Mouse (Mus musculus) spleen, adult 2 months (tissue): ENCODE data around the gene Arhgap27. TPM values are rescaled to one million over a fixed set of nuclear protein-coding genes. Genes with fewer than 3 reads are reported as not detected.

Source experiments
- DNase-seq, 2 experiments: peaks; one replicate each; pipeline versions ENCODE4 v3.0.0 to v3.0.0-alpha.2; 2012 to 2021; ENCODE audit warnings: low spot score in 2 of 2, low read depth in 1 of 2
- H3K27ac ChIP-seq: fragments of 200-500 bp; 2 replicates; pipeline ENCODE4 v1.5.1; 2012; ENCODE audit warnings: low read length, inconsistent platforms; ENCODE audit not compliant: insufficient read depth
- H3K27me3 ChIP-seq: fragments of 200-500 bp; 2 replicates; pipeline ENCODE4 v1.6.1; 2012; ENCODE audit warnings: mild to moderate bottlenecking, moderate library complexity, low read length, inconsistent platforms; ENCODE audit not compliant: control insufficient read depth, insufficient read depth
- H3K36me3 ChIP-seq: fragments of 200-500 bp; 2 replicates; pipeline ENCODE4 v1.6.1; 2012; ENCODE audit warnings: mild to moderate bottlenecking, low read length, inconsistent platforms; ENCODE audit not compliant: control insufficient read depth, insufficient read depth
- H3K4me1 ChIP-seq: fragments of 200-500 bp; 2 replicates; pipeline ENCODE4 v1.6.1; 2011; ENCODE audit warnings: inconsistent platforms; ENCODE audit not compliant: control insufficient read depth, insufficient read depth, insufficient read length
- H3K4me3 ChIP-seq: fragments of 200-500 bp; 2 replicates; pipeline ENCODE4 v1.5.1; 2011; ENCODE audit warnings: mild to moderate bottlenecking, inconsistent platforms; ENCODE audit not compliant: insufficient read depth, insufficient read length; ENCODE audit errors: extremely low read depth
- CTCF ChIP-seq: fragments of 200-500 bp; IDR thresholded peaks from 2 replicates; pipeline ENCODE4 v1.5.1; 2011; ENCODE audit warnings: mild to moderate bottlenecking, inconsistent platforms; ENCODE audit not compliant: insufficient read depth, insufficient read length, insufficient replicate concordance; ENCODE audit errors: extremely low read depth
- POLR2A ChIP-seq: fragments of 200-500 bp; IDR thresholded peaks from 2 replicates; pipeline ENCODE4 v1.6.1; 2011; ENCODE audit warnings: low read depth, low read length, inconsistent platforms
- WGBS: fragments of 180-500 bp; shearing (Covaris S2); methylation state at CpG from one replicate; pipeline ENCODE4 v1.1.7; 2018; 5-methylcytosine and 5-hydroxymethylcytosine counted together
- polyA plus RNA-seq: library from polyadenylated mRNA; depleted of rRNA; stranded (reverse); fragments of >200 nt; gene quantifications from 2 replicates; pipeline ENCODE4 v1.2.3, GENCODE M21; 2012

Gene Arhgap27
- polyA plus RNA-seq, 1 experiment: 90.0 TPM

GRCm38 (mm10) chr11:103350711-103351315 is 12.7 kb downstream of the Arhgap27 start:
- no peak for TF ChIP-seq CTCF
- TF ChIP-seq POLR2A: no peak
- no peak for DNase-seq
- peaks cover 12% of the 10 kb centered on the region for H3K36me3 ChIP-seq
- H3K4me3 ChIP-seq: no peak overlapping the region
- peaks cover 14% of the 10 kb centered on the region; the same call in 1 of the 2 replicates for H3K4me1 ChIP-seq
- 73% methylated on average over 12 of the region's 12 CpGs for WGBS
- H3K27ac ChIP-seq: no peak overlapping the region
- H3K27me3 ChIP-seq: no peaks in the 10 kb centered on the region

GRCm38 (mm10) chr11:103349699-103350098 is 13.8 kb downstream of the Arhgap27 start:
- TF ChIP-seq CTCF (no peak), POLR2A (no peak)
- WGBS: 77% methylated on average over 2 of the region's 2 CpGs
- Histone ChIP-seq H3K4me3 (no peak overlapping the region), H3K27ac (no peak overlapping the region), H3K4me1 (peaks cover 15% of the 10 kb centered on the region; the same call in 1 of the 2 replicates), H3K27me3 (no peaks in the 10 kb centered on the region), H3K36me3 (peaks cover 12% of the 10 kb centered on the region)
- DNase-seq: no peak

GRCm38 (mm10) chr11:103346657-103347056 is 16.8 kb downstream of the Arhgap27 start:
- TF ChIP-seq CTCF: no peak
- no peak for TF ChIP-seq POLR2A
- Histone ChIP-seq H3K27ac (peak overlapping the region; percentile 89), H3K4me3 (peak overlapping the region; percentile 44; the same call in 1 of the 2 replicates), H3K36me3 (peaks cover 12% of the 10 kb centered on the region), H3K4me1 (peaks cover 33% of the 10 kb centered on the region; the same call in 1 of the 2 replicates), H3K27me3 (no peaks in the 10 kb centered on the region)
- DNase-seq: peak in 1 of 2 experiments; percentile 71
- 14% methylated on average over 5 of the region's 5 CpGs for WGBS

- Histone ChIP-seq H3K4me3 (peak overlapping the region; percentile 44; the same call in 1 of the 2 replicates), H3K4me1 (peaks cover 33% of the 10 kb centered on the region; the same call in 1 of the 2 replicates), H3K27ac (peak overlapping the region; percentile 89), H3K36me3 (peaks cover 12% of the 10 kb centered on the region), H3K27me3 (no peaks in the 10 kb centered on the region)
- DNase-seq: no peak
- 41% methylated on average over 7 of the region's 7 CpGs for WGBS
- TF ChIP-seq CTCF: no peak
- no peak for TF ChIP-seq POLR2A
These were observed 17.3 kb downstream of the Arhgap27 start for GRCm38 (mm10) chr11:103346236-103346635.

GRCm38 (mm10) chr11:103345408-103346091 is 17.9 kb downstream of the Arhgap27 start:
- Histone ChIP-seq H3K4me1 (peaks cover 33% of the 10 kb centered on the region; the same call in 1 of the 2 replicates), H3K27ac (peak overlapping the region; percentile 89), H3K27me3 (no peaks in the 10 kb centered on the region), H3K4me3 (peak overlapping the region; percentile 59), H3K36me3 (peaks cover 12% of the 10 kb centered on the region)
- DNase-seq: no peak
- TF ChIP-seq POLR2A: no peak
- no peak for TF ChIP-seq CTCF
- 47% methylated on average over 7 of the region's 7 CpGs for WGBS

GRCm38 (mm10) chr11:103344494-103345332 is 18.8 kb downstream of the Arhgap27 start:
- peaks cover 33% of the 10 kb centered on the region; the same call in 1 of the 2 replicates for H3K4me1 ChIP-seq
- no peak for TF ChIP-seq CTCF
- TF ChIP-seq POLR2A: peak; percentile 82
- peak overlapping the region; percentile 59 for H3K4me3 ChIP-seq
- H3K27me3 ChIP-seq: no peaks in the 10 kb centered on the region
- H3K36me3 ChIP-seq: peaks cover 17% of the 10 kb centered on the region
- peak overlapping the region; percentile 89 for H3K27ac ChIP-seq
- DNase-seq: peak in 1 of 2 experiments; percentile 78
- WGBS: 6% methylated on average over 19 of the region's 19 CpGs
